Mouse (Mus musculus) v-Abl transformed pro-B cells (cell line): ENCODE data around the gene Gm20388.

Experiments
- in situ Hi-C, 2 experiments: fragments of 400-800 bp; cut with MboI; formaldehyde crosslinking; loops; one replicate each; pipeline ENCODE4 v1.15.1; 2025; ENCODE audit not compliant: unreplicated experiment in 2 of 2

The Gm20388 gene

GRCm38 (mm10) chr8:122155964-122156363, 2245.3 kb downstream of the Gm20388 start:
- in situ Hi-C loops = no loop called here

- in situ Hi-C loops = no loop called here
These were observed 2247.0 kb downstream of the Gm20388 start for GRCm38 (mm10) chr8:122157689-122158088.

- in situ Hi-C loops = loop anchor here in 1 of 2 experiments (10.0 kb wide), 1 partner anchor 175 kb away; no protein-coding TSS in a partner anchor
These were observed 2249.5 kb downstream of the Gm20388 start for GRCm38 (mm10) chr8:122160165-122160564.

- in situ Hi-C loops = loop anchor here in 1 of 2 experiments (10.0 kb wide), 1 partner anchor 172 kb away; no protein-coding TSS in a partner anchor
These were observed 2252.4 kb downstream of the Gm20388 start for GRCm38 (mm10) chr8:122162992-122163391.

GRCm38 (mm10) chr8:122167204-122167860, 2256.7 kb downstream of the Gm20388 start:
- in situ Hi-C loops = loop anchor here in 1 of 2 experiments (10.0 kb wide), 1 partner anchor 167 kb away; no protein-coding TSS in a partner anchor

- in situ Hi-C loops = loop anchor here in 1 of 2 experiments (10.0 kb wide), 1 partner anchor 165 kb away; no protein-coding TSS in a partner anchor
These were observed 2258.8 kb downstream of the Gm20388 start for GRCm38 (mm10) chr8:122169446-122169845.

- in situ Hi-C loops = no loop called here
These were observed 2261.2 kb downstream of the Gm20388 start for GRCm38 (mm10) chr8:122171823-122172222.

GRCm38 (mm10) chr8:122174133-122174930, 2263.7 kb downstream of the Gm20388 start:
- in situ Hi-C loops = no loop called here

GRCm38 (mm10) chr8:122178392-122178890, 2267.8 kb downstream of the Gm20388 start:
- in situ Hi-C loops = no loop called here

GRCm38 (mm10) chr8:122179354-122179753, 2268.7 kb downstream of the Gm20388 start:
- in situ Hi-C loops = no loop called here

GRCm38 (mm10) chr8:122180116-122180515, 2269.5 kb downstream of the Gm20388 start:
- in situ Hi-C loops = no loop called here

- in situ Hi-C loops = no loop called here
These were observed 2270.8 kb downstream of the Gm20388 start for GRCm38 (mm10) chr8:122181414-122181813.

GRCm38 (mm10) chr8:122181991-122182390, 2271.3 kb downstream of the Gm20388 start:
- in situ Hi-C loops = no loop called here

GRCm38 (mm10) chr8:122186363-122186974, 2275.8 kb downstream of the Gm20388 start:
- in situ Hi-C loops = no loop called here

- in situ Hi-C loops = no loop called here
These were observed 2276.6 kb downstream of the Gm20388 start for GRCm38 (mm10) chr8:122187271-122187670.

- in situ Hi-C loops = no loop called here
These were observed 2279.9 kb downstream of the Gm20388 start for GRCm38 (mm10) chr8:122190349-122191053.

GRCm38 (mm10) chr8:122191054-122191376, 2280.4 kb downstream of the Gm20388 start:
- in situ Hi-C loops = no loop called here

- in situ Hi-C loops = no loop called here
These were observed 2282.1 kb downstream of the Gm20388 start for GRCm38 (mm10) chr8:122192771-122193170.

GRCm38 (mm10) chr8:122193521-122193920, 2282.9 kb downstream of the Gm20388 start:
- in situ Hi-C loops = no loop called here

- in situ Hi-C loops = no loop called here
These were observed 2283.8 kb downstream of the Gm20388 start for GRCm38 (mm10) chr8:122194396-122194795.
